Mouse (Mus musculus): ENCODE results near the gene Ccnd3.

GRCm38 (mm10) chr17:47493653-47494052, 11.2 kb upstream of the Ccnd3 start:
- TF ChIP-seq POLR2A (IDR thresholded peaks at IDR 0.05; ENCODE audit: extremely low read depth, insufficient read depth, low read length) = no peak
- TF ChIP-seq CTCF (IDR thresholded peaks at IDR 0.05; ENCODE audit: low read depth, low read length) = no peak
